Mouse (Mus musculus): ENCODE measurements at regions not wholly inside any gene's neighbourhood (a gene's known extent, or its start where the extent isn't known, plus 50 kb on each side); places are given as distances from the start of the nearest gene placed in this dataset.

DNA sequence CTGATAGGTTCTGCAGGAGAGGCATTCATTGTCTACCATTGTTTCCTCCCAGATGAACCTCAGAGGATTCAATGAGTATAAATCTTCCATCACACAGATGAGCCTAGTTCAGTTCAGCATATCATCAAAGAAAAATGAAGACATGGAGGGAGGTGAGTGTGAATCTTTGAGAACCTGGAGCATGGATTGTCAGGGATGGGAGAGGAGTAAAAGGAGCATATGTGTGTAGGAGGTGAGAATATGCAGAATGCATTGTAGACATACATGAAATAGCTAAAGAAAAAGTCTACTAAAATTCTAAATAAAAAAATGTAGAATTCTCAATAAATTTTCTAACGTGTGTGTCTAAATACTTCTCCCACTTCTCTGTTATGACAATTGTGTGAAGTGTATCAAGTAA is 284.8 kb upstream of the Kif2b start:
- no peak for DNase-seq (ENCODE audit: low spot score in 2 of 2)

DNA sequence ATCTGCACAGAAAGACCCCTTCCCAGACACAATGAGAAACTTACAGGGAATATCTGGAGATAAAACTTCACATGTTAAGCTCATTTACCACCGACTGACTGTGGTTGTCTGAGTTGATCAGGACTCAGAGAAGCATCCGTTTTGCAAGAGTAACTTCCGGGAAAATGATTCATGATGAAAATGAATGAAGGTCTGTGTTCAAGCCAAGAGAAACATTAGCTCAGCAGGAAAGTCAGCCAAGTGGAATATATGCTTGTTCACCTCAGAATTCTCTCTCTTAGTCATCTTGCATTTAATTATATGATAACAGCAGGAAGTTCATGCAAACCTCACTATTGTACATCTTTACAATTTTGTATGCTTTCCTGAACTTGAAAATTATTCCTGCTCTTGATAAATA is 279.1 kb upstream of the Kif2b start:
- no peak for DNase-seq (ENCODE audit: low spot score in 2 of 2)

DNA sequence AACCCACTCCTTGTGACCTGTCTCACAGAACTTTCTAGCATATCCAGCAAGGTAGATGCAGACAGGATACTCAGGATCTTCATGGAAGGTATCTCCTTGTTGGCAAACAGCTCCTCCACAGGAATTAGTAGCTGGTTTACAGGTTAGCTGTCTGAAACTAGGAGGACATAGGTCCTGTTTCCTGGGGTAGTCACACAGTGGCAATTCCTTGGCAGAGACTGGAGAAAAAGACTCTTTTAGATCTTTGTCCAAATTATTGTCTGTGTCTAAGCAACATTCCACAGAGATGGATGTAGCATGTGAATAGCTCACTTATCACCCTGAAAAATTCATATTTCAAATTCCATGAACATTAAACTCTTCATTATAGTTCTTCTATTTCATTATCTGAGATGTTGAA is 253.8 kb upstream of the Kif2b start:
- no peak for DNase-seq (ENCODE audit: low spot score in 2 of 2)

DNA sequence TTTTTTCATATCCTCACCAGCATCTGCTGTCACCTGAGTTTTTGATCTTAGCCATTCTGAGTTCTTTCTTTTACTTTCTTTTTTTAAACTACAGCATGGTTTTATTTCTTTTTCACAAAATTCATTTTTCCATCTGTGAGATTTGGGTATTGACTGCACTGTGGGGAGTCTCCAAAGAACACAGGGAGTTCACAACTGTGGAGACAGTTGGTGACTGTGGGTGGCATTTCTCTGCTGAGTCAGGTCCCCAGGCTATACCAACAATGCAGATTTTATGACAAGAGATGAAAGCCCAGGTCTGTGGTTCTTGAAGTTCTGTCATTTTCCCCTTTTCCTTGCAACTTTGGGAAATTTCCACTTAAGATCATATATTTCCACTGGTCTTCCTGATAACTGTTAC is 243.5 kb upstream of the Kif2b start:
- DNase-seq (ENCODE audit: low spot score in 2 of 2) = peak in 1 of 2 experiments; percentile 22
